Mouse (Mus musculus) heart, adult 2 months (tissue): ENCODE results near the gene Arid1a.

Experiments
- CTCF ChIP-seq: fragments of 200-600 bp; IDR thresholded peaks from 2 replicates; pipeline ENCODE4 v1.8.1; 2022; ENCODE audit warnings: antibody characterized with exemption, mild to moderate bottlenecking, moderate library complexity
- EP300 ChIP-seq: fragments of 200-500 bp; IDR thresholded peaks from 2 replicates; pipeline ENCODE4 v1.6.1; 2011; ENCODE audit warnings: low read depth, low read length, control low read depth; ENCODE audit not compliant: insufficient read depth

- TF ChIP-seq CTCF: no peak
- no peak for TF ChIP-seq EP300
Observed at GRCm38 (mm10) chr4:133754871-133755765, 1.5 kb downstream of the Arid1a start.
